Mouse (Mus musculus): ENCODE measurements around the gene Tox2. TPM values are rescaled to one million over a fixed set of nuclear protein-coding genes. Genes with fewer than 3 reads are reported as not detected.

The Tox2 gene
- polyA plus RNA-seq, 1 experiment from 2014 or later = 1.9 TPM

DNA sequence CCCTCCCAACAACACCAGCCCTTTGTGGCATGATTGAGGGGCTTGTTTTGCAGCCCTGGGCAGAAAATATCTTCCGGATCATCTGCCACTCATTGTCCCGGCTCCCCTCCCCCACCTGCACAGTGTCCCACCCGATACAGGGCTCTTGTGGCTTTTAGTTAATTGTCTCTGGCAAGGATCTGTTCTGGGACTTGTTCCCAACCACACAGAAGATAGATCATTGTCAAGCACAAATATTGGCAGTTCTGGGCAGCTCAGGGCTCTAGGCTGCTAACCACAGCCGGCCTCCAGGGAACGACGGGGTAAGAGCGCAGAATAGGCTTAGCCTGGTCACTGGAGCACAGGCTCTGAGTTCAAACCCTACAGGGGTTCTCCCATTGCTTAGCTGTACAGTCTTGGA is 33.1 kb downstream of the Tox2 start:
- Histone ChIP-seq H3K4me1 (ENCODE audit: control insufficient read depth, insufficient read depth, low read length) (peaks cover 2% of the 10 kb centered on the region; the same call in 1 of the 2 replicates), H3K4me3 (ENCODE audit: low read depth, low read length) (no peak overlapping the region), H3K9ac (ENCODE audit: low read depth, low read length) (no peak overlapping the region), H3K4me2 (no peak overlapping the region), H3K27me3 (ENCODE audit: control insufficient read depth, insufficient read depth, low read length) (no peaks in the 10 kb centered on the region), H3K9me3 (replicated peaks; ENCODE audit: control insufficient read depth, low read length) (no peaks in the 10 kb centered on the region), H3K36me3 (ENCODE audit: control insufficient read depth, insufficient read depth, low read length) (no peaks in the 10 kb centered on the region), H3K27ac (ENCODE audit: low read depth, low read length) (no peak overlapping the region)
- no peak for ATAC-seq (replicated peaks; ENCODE audit: insufficient number of reproducible peaks, low FRiP score, low TSS enrichment)
- WGBS (ENCODE audit: insufficient replicate concordance) = 62% methylated on average over 7 of the region's 7 CpGs

DNA sequence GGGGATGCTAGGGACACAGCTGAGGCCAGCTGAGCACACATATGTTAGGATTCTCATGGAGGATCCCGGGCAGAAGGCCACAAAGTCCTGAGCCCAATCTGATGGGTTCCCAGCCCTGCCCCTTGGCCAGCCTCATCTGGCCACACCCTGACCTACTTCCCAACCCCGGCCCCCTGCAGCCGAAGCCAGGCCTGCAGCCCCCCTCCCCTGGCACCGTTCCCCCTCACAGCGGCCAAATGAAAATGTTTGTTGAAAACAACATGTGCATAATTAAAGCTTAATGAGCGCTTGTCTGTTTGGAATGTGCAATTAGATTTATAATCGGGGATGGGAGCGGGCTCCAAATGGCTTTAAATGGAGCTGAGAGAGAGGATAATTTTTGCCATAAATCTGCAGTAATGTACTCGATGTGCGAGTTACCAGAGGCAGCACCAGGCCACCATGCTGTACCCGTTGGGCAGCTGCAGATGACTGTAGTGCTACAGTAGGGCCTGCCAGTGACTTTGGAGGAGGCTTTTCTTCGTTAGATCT is 35.1 kb downstream of the Tox2 start:
- H3K27me3 ChIP-seq (ENCODE audit: control insufficient read depth, insufficient read depth, low read length) = no peaks in the 10 kb centered on the region
- no peaks in the 10 kb centered on the region for H3K36me3 ChIP-seq (ENCODE audit: control insufficient read depth, insufficient read depth, low read length)
- no peak for ATAC-seq (replicated peaks; ENCODE audit: insufficient number of reproducible peaks, low FRiP score, low TSS enrichment)
- WGBS (ENCODE audit: insufficient replicate concordance) = 82% methylated on average over 12 of the region's 12 CpGs
- no peaks in the 10 kb centered on the region for H3K9me3 ChIP-seq (replicated peaks; ENCODE audit: control insufficient read depth, low read length)
- H3K27ac ChIP-seq (ENCODE audit: low read depth, low read length) = no peak overlapping the region
- peaks cover 2% of the 10 kb centered on the region; the same call in 1 of the 2 replicates for H3K4me1 ChIP-seq (ENCODE audit: control insufficient read depth, insufficient read depth, low read length)
- H3K4me3 ChIP-seq (ENCODE audit: low read depth, low read length) = no peak overlapping the region
- H3K4me2 ChIP-seq = no peak overlapping the region
- no peak overlapping the region for H3K9ac ChIP-seq (ENCODE audit: low read depth, low read length)

DNA sequence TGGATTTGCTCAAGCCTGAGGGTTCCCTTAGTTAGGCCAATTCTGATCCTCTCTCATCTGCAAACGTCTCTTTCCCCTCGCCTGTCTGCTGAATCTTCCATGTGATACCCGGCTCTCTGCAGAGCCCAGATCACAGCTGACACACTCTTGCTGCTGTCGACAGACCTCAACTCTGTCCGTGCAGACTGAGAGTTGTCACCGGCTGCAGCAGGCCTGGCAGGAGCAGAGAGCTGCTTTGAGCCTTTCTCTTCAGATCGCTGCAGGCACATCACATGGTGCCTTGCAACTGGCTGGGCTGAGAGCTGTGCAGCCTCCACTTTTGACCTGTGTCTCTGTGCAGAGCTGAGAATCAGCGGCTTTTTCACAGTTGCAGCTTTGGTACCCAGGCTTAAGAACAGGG is 37.0 kb downstream of the Tox2 start:
- Histone ChIP-seq H3K9ac (ENCODE audit: low read depth, low read length) (no peak overlapping the region), H3K4me3 (ENCODE audit: low read depth, low read length) (no peak overlapping the region), H3K27me3 (ENCODE audit: control insufficient read depth, insufficient read depth, low read length) (no peaks in the 10 kb centered on the region), H3K4me1 (ENCODE audit: control insufficient read depth, insufficient read depth, low read length) (peaks cover 2% of the 10 kb centered on the region; the same call in 1 of the 2 replicates), H3K4me2 (no peak overlapping the region), H3K27ac (ENCODE audit: low read depth, low read length) (no peak overlapping the region), H3K9me3 (replicated peaks; ENCODE audit: control insufficient read depth, low read length) (no peaks in the 10 kb centered on the region), H3K36me3 (ENCODE audit: control insufficient read depth, insufficient read depth, low read length) (no peaks in the 10 kb centered on the region)
- ATAC-seq (replicated peaks; ENCODE audit: insufficient number of reproducible peaks, low FRiP score, low TSS enrichment) = no peak
- 37% methylated on average over 8 of the region's 8 CpGs for WGBS (ENCODE audit: insufficient replicate concordance)

DNA sequence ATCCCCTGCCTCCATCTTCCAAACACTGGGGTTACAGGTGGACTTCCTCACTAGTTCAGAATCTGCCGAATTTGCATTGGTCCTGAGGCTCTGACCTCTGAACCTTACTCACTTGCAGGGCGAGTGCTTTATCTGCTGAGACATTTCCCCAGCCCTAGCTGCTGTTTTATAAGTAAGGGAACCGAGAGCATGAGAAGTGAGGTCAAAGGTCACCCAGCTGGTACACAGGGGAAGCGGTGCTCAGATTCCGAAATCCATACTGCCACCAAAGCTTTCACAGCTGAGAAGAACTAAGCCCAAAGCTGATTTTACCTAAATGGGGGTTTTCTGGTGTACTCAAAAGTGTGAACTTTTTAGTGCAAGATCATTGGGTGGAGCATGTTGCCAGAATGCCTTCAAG is 38.9 kb downstream of the Tox2 start:
- H3K27me3 ChIP-seq (ENCODE audit: control insufficient read depth, insufficient read depth, low read length) = no peaks in the 10 kb centered on the region
- H3K27ac ChIP-seq (ENCODE audit: low read depth, low read length) = no peak overlapping the region
- 29% methylated on average over 5 of the region's 5 CpGs for WGBS (ENCODE audit: insufficient replicate concordance)
- peaks cover 2% of the 10 kb centered on the region; the same call in 1 of the 2 replicates for H3K4me1 ChIP-seq (ENCODE audit: control insufficient read depth, insufficient read depth, low read length)
- no peak for ATAC-seq (replicated peaks; ENCODE audit: insufficient number of reproducible peaks, low FRiP score, low TSS enrichment)
- no peak overlapping the region for H3K4me2 ChIP-seq
- no peaks in the 10 kb centered on the region for H3K9me3 ChIP-seq (replicated peaks; ENCODE audit: control insufficient read depth, low read length)
- H3K4me3 ChIP-seq (ENCODE audit: low read depth, low read length) = no peak overlapping the region
- H3K36me3 ChIP-seq (ENCODE audit: control insufficient read depth, insufficient read depth, low read length) = no peaks in the 10 kb centered on the region
- no peak overlapping the region for H3K9ac ChIP-seq (ENCODE audit: low read depth, low read length)

DNA sequence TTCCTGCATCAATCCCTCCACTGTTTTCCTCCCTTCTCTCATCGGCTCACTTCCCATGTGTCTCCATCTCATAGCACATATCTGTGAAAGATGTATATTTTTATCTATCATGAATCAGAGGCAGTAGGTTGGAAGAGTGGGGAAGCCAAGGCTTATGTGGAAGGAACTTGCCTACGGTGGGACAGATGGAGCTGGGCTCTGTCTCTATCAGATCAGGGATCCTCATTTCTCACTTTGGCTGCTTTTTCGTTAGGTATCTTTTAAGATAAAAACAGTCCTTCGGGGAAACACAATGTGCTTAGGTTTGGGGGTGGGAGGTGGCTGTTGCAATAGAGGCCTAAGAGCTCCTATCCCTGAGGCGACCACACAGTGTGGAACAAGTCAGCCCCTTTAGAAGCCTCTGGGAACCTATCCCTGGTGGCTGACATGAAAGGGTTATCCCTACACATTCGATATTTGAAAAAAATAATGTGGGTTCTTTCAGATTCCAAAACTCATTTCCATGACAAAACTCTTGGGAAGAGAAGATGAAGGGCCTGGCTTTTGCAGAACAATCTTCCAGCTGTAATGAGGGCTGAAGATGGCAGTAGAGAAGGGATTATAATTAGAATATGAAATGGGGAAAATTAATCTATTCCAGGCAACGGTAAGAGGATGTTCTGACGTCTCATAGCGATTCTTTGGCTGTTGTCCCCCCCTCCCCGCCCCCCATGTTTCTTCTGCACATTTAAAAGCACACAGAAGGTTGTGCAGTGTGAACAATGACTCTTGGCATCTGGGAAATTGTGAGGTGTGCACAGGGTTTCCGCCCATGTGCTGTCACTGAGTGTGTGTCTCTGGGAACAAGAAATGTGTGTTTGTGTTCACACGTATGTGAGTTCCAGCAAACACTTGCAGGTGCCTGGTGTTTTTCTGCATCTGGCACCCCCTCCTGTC is 41.3 kb downstream of the Tox2 start:
- no peak for ATAC-seq (replicated peaks; ENCODE audit: insufficient number of reproducible peaks, low FRiP score, low TSS enrichment)
- H3K4me1 ChIP-seq (ENCODE audit: control insufficient read depth, insufficient read depth, low read length) = peaks cover 2% of the 10 kb centered on the region; the same call in 1 of the 2 replicates
- H3K27ac ChIP-seq (ENCODE audit: low read depth, low read length) = no peak overlapping the region
- H3K36me3 ChIP-seq (ENCODE audit: control insufficient read depth, insufficient read depth, low read length) = no peaks in the 10 kb centered on the region
- no peak overlapping the region for H3K4me3 ChIP-seq (ENCODE audit: low read depth, low read length)
- 75% methylated on average over 12 of the region's 12 CpGs for WGBS (ENCODE audit: insufficient replicate concordance)
- H3K9me3 ChIP-seq (replicated peaks; ENCODE audit: control insufficient read depth, low read length) = no peaks in the 10 kb centered on the region
- H3K4me2 ChIP-seq = no peak overlapping the region
- H3K9ac ChIP-seq (ENCODE audit: low read depth, low read length) = no peak overlapping the region
- H3K27me3 ChIP-seq (ENCODE audit: control insufficient read depth, insufficient read depth, low read length) = no peaks in the 10 kb centered on the region; the same call in 1 of the 2 replicates

DNA sequence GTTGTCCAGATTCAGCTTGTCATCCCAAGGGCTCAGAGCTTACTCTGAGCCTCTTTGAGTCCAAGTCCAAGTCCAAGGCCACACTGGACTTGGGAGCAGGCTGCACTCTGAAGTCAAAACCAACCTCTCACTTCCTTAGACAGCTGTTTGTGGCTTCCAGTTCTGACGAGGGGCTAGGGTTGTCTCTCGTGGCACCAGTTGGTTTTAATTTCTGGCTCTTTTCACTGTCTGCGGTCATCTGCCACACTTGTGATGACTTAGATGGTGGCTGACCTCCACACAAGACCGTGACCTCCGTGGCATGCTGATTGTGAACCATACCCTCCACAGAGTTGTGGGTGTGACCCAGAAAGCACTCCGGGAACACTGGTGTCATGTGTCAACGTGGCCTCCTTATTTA is 46.0 kb downstream of the Tox2 start:
- H3K9ac ChIP-seq (ENCODE audit: low read depth, low read length) = no peak overlapping the region
- no peaks in the 10 kb centered on the region; the same call in 1 of the 2 replicates for H3K27me3 ChIP-seq (ENCODE audit: control insufficient read depth, insufficient read depth, low read length)
- H3K27ac ChIP-seq (ENCODE audit: low read depth, low read length) = no peak overlapping the region
- WGBS (ENCODE audit: insufficient replicate concordance) = 71% methylated on average over 7 of the region's 7 CpGs
- no peaks in the 10 kb centered on the region for H3K36me3 ChIP-seq (ENCODE audit: control insufficient read depth, insufficient read depth, low read length)
- H3K4me1 ChIP-seq (ENCODE audit: control insufficient read depth, insufficient read depth, low read length) = no peaks in the 10 kb centered on the region
- H3K4me3 ChIP-seq (ENCODE audit: low read depth, low read length) = no peak overlapping the region
- ATAC-seq (replicated peaks; ENCODE audit: insufficient number of reproducible peaks, low FRiP score, low TSS enrichment) = no peak
- H3K4me2 ChIP-seq = no peak overlapping the region
- no peaks in the 10 kb centered on the region for H3K9me3 ChIP-seq (replicated peaks; ENCODE audit: control insufficient read depth, low read length)

DNA sequence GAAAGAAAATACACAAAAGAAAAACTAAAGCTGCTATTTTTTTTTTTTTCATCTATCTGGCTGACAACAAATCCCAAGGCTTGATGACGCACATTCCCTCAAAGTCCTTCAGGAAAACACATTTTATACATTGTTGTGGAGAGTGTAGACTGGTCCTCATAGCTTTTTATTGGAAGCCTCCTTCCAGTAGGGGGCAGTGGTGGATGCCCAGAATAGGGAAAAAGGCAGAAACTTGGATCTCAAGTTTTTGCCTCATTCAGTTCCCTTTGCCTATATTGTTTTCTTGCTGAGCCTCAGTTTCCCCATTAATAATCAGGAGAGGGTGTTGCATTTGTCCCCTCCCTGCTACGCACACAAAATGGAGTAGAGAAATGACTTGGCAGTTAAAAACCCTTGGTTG is 49.7 kb downstream of the Tox2 start:
- Histone ChIP-seq H3K36me3 (ENCODE audit: control insufficient read depth, insufficient read depth, low read length) (no peaks in the 10 kb centered on the region), H3K9ac (ENCODE audit: low read depth, low read length) (no peak overlapping the region), H3K4me3 (ENCODE audit: low read depth, low read length) (no peak overlapping the region), H3K27me3 (ENCODE audit: control insufficient read depth, insufficient read depth, low read length) (no peaks in the 10 kb centered on the region), H3K9me3 (replicated peaks; ENCODE audit: control insufficient read depth, low read length) (no peaks in the 10 kb centered on the region), H3K4me2 (no peak overlapping the region), H3K4me1 (ENCODE audit: control insufficient read depth, insufficient read depth, low read length) (no peaks in the 10 kb centered on the region), H3K27ac (ENCODE audit: low read depth, low read length) (no peak overlapping the region)
- no peak for ATAC-seq (replicated peaks; ENCODE audit: insufficient number of reproducible peaks, low FRiP score, low TSS enrichment)
- WGBS (ENCODE audit: insufficient replicate concordance) = 86% methylated on average over 2 of the region's 2 CpGs

DNA sequence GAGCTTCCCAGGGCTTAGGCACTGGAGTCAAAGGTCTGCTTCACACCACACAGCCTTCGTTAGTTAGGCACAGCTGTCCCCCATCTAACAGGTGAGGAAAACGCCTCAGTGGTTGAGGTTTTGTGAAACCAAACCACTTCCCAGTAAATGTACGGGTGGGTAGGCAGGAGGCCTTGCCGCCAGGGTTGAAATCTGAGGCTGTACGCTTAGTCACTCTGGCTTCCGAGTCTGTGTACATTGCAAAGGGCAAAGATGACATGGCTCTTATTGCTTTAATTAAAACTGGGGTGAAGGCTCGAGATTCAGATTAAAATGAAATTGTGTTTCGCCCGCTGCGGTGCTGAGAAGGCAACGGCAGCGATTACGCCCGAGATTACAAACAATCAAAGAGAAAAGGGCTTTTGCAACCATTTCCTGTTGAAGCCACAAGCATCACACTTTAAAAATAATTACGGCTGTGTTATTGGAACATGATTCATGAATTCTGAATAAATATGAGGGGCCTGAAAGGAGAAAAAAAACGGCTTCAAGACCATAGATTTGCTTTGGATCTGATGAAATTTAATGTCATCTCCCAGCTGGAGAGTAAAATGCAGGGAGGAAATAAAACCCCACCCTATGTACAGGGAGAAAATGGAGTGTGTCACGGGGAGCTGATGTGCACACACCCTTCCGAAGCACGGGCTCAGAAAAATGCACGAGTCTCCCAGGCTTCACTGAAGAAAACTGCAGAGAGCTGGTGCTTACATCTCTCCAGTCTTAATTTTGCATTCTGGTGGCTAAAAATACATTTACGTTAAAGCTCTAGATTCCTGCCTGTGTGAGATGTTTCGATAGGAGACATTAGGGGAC is 50.5 kb downstream of the Tox2 start:
- no peak overlapping the region for H3K9ac ChIP-seq (ENCODE audit: low read depth, low read length)
- no peaks in the 10 kb centered on the region for H3K36me3 ChIP-seq (ENCODE audit: control insufficient read depth, insufficient read depth, low read length)
- no peak overlapping the region for H3K4me3 ChIP-seq (ENCODE audit: low read depth, low read length)
- H3K4me2 ChIP-seq = no peak overlapping the region
- no peak overlapping the region for H3K27ac ChIP-seq (ENCODE audit: low read depth, low read length)
- no peak for ATAC-seq (replicated peaks; ENCODE audit: insufficient number of reproducible peaks, low FRiP score, low TSS enrichment)
- WGBS (ENCODE audit: insufficient replicate concordance) = 77% methylated on average over 22 of the region's 22 CpGs
- no peaks in the 10 kb centered on the region for H3K4me1 ChIP-seq (ENCODE audit: control insufficient read depth, insufficient read depth, low read length)
- H3K27me3 ChIP-seq (ENCODE audit: control insufficient read depth, insufficient read depth, low read length) = no peaks in the 10 kb centered on the region
- H3K9me3 ChIP-seq (replicated peaks; ENCODE audit: control insufficient read depth, low read length) = no peaks in the 10 kb centered on the region

Measured in heart, embryonic 11.5 days (tissue).